Mouse (Mus musculus) limb, embryonic 12.5 days (tissue): ENCODE results near the gene Pld6. TPM values are rescaled to one million over a fixed set of nuclear protein-coding genes. Genes with fewer than 3 reads are reported as not detected.
"Not testable (repeated sequence)": the region's sequence is repeated elsewhere in the genome, so short reads cannot be mapped to it uniquely, and the experiment has no call there.

Source experiments
- ATAC-seq: fragments of 200-750 bp; cut with Nextera tagmentation; 2 replicates; pipeline ENCODE4 v1.8.0; 2017; ENCODE audit warnings: low read depth, moderate TSS enrichment; ENCODE audit not compliant: insufficient number of reproducible peaks, insufficient read depth, low FRiP score, low TSS enrichment
- H3K27ac ChIP-seq: fragments of 300-500 bp; sonication (generic); 2 replicates; pipeline ENCODE4 v1.5.1; 2016; ENCODE audit warnings: mild to moderate bottlenecking, moderate library complexity
- H3K27me3 ChIP-seq: fragments of 300-500 bp; sonication (generic); 2 replicates; pipeline ENCODE4 v1.6.1; 2016; ENCODE audit warnings: mild to moderate bottlenecking, moderate library complexity
- H3K36me3 ChIP-seq: fragments of 300-500 bp; sonication (generic); 2 replicates; pipeline ENCODE4 v1.6.1; 2016; ENCODE audit warnings: mild to moderate bottlenecking, moderate library complexity
- H3K4me1 ChIP-seq: fragments of 300-500 bp; sonication (generic); replicated peaks from 2 replicates; pipeline ENCODE4 v1.6.1; 2016
- H3K4me2 ChIP-seq: fragments of 300-500 bp; sonication (generic); 2 replicates; pipeline ENCODE4 v1.6.1; 2016; ENCODE audit warnings: mild to moderate bottlenecking, moderate library complexity
- H3K4me3 ChIP-seq: fragments of 300-500 bp; sonication (generic); replicated peaks from 2 replicates; pipeline ENCODE4 v1.5.1; 2016; ENCODE audit warnings: mild to moderate bottlenecking
- H3K9ac ChIP-seq: fragments of 300-500 bp; sonication (generic); replicated peaks from 2 replicates; pipeline ENCODE4 v1.6.1; 2016; ENCODE audit warnings: mild to moderate bottlenecking, moderate library complexity
- H3K9me3 ChIP-seq: fragments of 300-500 bp; sonication (generic); 2 replicates; pipeline ENCODE4 v1.6.1; 2016; ENCODE audit warnings: mild to moderate bottlenecking, moderate library complexity
- WGBS: fragments of 180-500 bp; shearing (Covaris S2); methylation state at CpG from one replicate; pipeline ENCODE4 v1.1.7; 2016; 5-methylcytosine and 5-hydroxymethylcytosine counted together
- polyA plus RNA-seq: library from polyadenylated mRNA; unstranded; fragments of >200 nt; fragmentation: Nextera tagmentation; extraction: Ambion mirVana; gene quantifications from 2 replicates; pipeline ENCODE4 v1.2.1, GENCODE M21; 2016

The Pld6 gene
- polyA plus RNA-seq, 1 experiment from 2014 or later, result 4.5 TPM

GRCm38 (mm10) chr11:59744374-59744773 lies 43.1 kb downstream of the Pld6 start:
- Histone ChIP-seq H3K36me3 (peaks cover 85% of the 10 kb centered on the region), H3K27me3 (no peaks in the 10 kb centered on the region), H3K4me2 (no peak overlapping the region), H3K9ac (no peak overlapping the region), H3K27ac (no peak overlapping the region), H3K4me1 (no peaks in the 10 kb centered on the region), H3K4me3 (no peak overlapping the region), H3K9me3 (no peaks in the 10 kb centered on the region)
- WGBS, result 91% methylated on average over 4 of the region's 4 CpGs
- ATAC-seq, result no peak

- Histone ChIP-seq H3K36me3 (peaks cover 85% of the 10 kb centered on the region), H3K27me3 (no peaks in the 10 kb centered on the region), H3K9me3 (no peaks in the 10 kb centered on the region), H3K4me3 (no peak overlapping the region), H3K4me2 (no peak overlapping the region), H3K4me1 (no peaks in the 10 kb centered on the region), H3K27ac (no peak overlapping the region), H3K9ac (no peak overlapping the region)
- ATAC-seq, result no peak
- WGBS, result 100% methylated on average over 1 of the region's 1 CpGs
These were observed 43.7 kb downstream of the Pld6 start for GRCm38 (mm10) chr11:59743712-59744111.

- H3K4me2 ChIP-seq, result no peak overlapping the region
- 88% methylated on average over 2 of the region's 2 CpGs for WGBS
- no peaks in the 10 kb centered on the region for H3K27me3 ChIP-seq
- no peak overlapping the region for H3K9ac ChIP-seq
- ATAC-seq, result no peak
- peaks cover 86% of the 10 kb centered on the region for H3K36me3 ChIP-seq
- no peak overlapping the region for H3K4me3 ChIP-seq
- H3K4me1 ChIP-seq, result no peaks in the 10 kb centered on the region
- H3K9me3 ChIP-seq, result no peaks in the 10 kb centered on the region
- no peak overlapping the region for H3K27ac ChIP-seq
These were observed 44.1 kb downstream of the Pld6 start for GRCm38 (mm10) chr11:59743307-59743706.

GRCm38 (mm10) chr11:59741915-59742314 lies 45.5 kb downstream of the Pld6 start:
- no peak for ATAC-seq
- no peaks in the 10 kb centered on the region for H3K27me3 ChIP-seq
- H3K9me3 ChIP-seq, result no peaks in the 10 kb centered on the region
- H3K36me3 ChIP-seq, result peaks cover 97% of the 10 kb centered on the region
- no peaks in the 10 kb centered on the region for H3K4me1 ChIP-seq
- no peak overlapping the region for H3K9ac ChIP-seq
- no peak overlapping the region for H3K4me3 ChIP-seq
- WGBS, result 95% methylated on average over 5 of the region's 5 CpGs
- no peak overlapping the region for H3K4me2 ChIP-seq
- no peak overlapping the region for H3K27ac ChIP-seq

GRCm38 (mm10) chr11:59739996-59740395 lies 47.4 kb downstream of the Pld6 start:
- Histone ChIP-seq H3K4me1 (no peaks in the 10 kb centered on the region), H3K27ac (no peak overlapping the region), H3K27me3 (no peaks in the 10 kb centered on the region), H3K9ac (no peak overlapping the region), H3K4me3 (no peak overlapping the region), H3K36me3 (peaks cover 99% of the 10 kb centered on the region), H3K4me2 (no peak overlapping the region), H3K9me3 (no peaks in the 10 kb centered on the region)
- 95% methylated on average over 2 of the region's 2 CpGs for WGBS
- ATAC-seq, result no peak

- no peak for ATAC-seq
- Histone ChIP-seq H3K9ac (no peak overlapping the region), H3K9me3 (no peaks in the 10 kb centered on the region), H3K4me2 (no peak overlapping the region), H3K27me3 (no peaks in the 10 kb centered on the region), H3K4me1 (no peaks in the 10 kb centered on the region), H3K27ac (no peak overlapping the region), H3K4me3 (no peak overlapping the region), H3K36me3 (peaks cover 92% of the 10 kb centered on the region)
- 93% methylated on average over 12 of the region's 12 CpGs for WGBS
These were observed 50.2 kb downstream of the Pld6 start for GRCm38 (mm10) chr11:59737250-59737649.

GRCm38 (mm10) chr11:59735938-59736337 lies 51.5 kb downstream of the Pld6 start:
- not testable (repeated sequence) for ATAC-seq, H3K4me2 ChIP-seq, H3K27ac ChIP-seq, H3K9ac ChIP-seq, H3K4me1 ChIP-seq, H3K9me3 ChIP-seq, H3K4me3 ChIP-seq, H3K27me3 ChIP-seq
- H3K36me3 ChIP-seq, result peaks cover 92% of the 10 kb centered on the region
- 88% methylated on average over 4 of the region's 4 CpGs for WGBS

- Histone ChIP-seq H3K4me2 (no peak overlapping the region), H3K4me1 (no peaks in the 10 kb centered on the region), H3K27ac (no peak overlapping the region), H3K27me3 (no peaks in the 10 kb centered on the region), H3K9me3 (no peaks in the 10 kb centered on the region), H3K36me3 (peaks cover 92% of the 10 kb centered on the region), H3K9ac (no peak overlapping the region), H3K4me3 (no peak overlapping the region)
- no peak for ATAC-seq
- WGBS, result 93% methylated on average over 1 of the region's 1 CpGs
These were observed 53.1 kb downstream of the Pld6 start for GRCm38 (mm10) chr11:59734335-59734734.

Other genes starting within 250 kb of the Pld6 start
- 0.35 TPM in 1 of 2 replicates, not detected in the other for gene Nlrp3, start 246.1 kb downstream of the Pld6 start, polyA plus RNA-seq
- gene Olfr222, start 211.4 kb downstream of the Pld6 start, polyA plus RNA-seq, result not detected in 2 replicates
- not detected in 2 replicates for gene Olfr223, start 194.4 kb downstream of the Pld6 start, polyA plus RNA-seq
- 66.6 and 97.2 TPM in 2 replicates for gene Mprip, start 126.3 kb downstream of the Pld6 start, polyA plus RNA-seq
- gene Flcn, start 22.4 kb upstream of the Pld6 start, polyA plus RNA-seq, result 37.4 and 37.5 TPM in 2 replicates
- 36.8 and 39.8 TPM in 2 replicates for gene Nt5m, start 51.8 kb upstream of the Pld6 start, polyA plus RNA-seq
- 224 and 232 TPM in 2 replicates for gene Cops3, start 52.2 kb upstream of the Pld6 start, polyA plus RNA-seq
- gene Med9, start 160.6 kb upstream of the Pld6 start, polyA plus RNA-seq, result 37.7 and 40.7 TPM in 2 replicates
- 1.5 and 1.7 TPM in 2 replicates for gene Rasd1, start 177.3 kb upstream of the Pld6 start, polyA plus RNA-seq